Mouse (Mus musculus): ENCODE data around the gene Tesk2.
"Not testable (repeated sequence)": the region's sequence is repeated elsewhere in the genome, so short reads cannot be mapped to it uniquely, and the experiment has no call there.

Gene Tesk2

DNA sequence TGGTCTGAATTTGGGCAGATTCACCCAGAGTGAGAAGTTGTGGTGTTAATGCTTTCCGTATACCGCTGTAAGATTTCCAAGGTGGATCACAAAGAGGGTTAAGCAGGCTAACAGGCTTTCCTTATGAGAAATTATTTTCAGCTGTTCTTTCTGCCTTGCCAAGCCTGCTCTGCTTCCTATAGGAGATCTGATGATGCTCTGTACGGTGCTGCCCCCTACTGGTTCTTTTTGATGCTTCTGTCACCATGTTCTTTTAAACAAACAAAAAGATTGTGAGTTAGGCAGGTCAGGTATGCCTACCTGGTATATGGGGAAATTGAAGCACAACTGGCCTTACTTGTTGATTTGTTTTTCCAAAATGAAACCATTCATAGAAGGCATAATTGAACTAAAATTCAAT is 68.2 kb downstream of the Tesk2 start:
- in situ Hi-C loops (cut with MboI, MseI): loop anchor here (5.0 kb wide), 1 partner anchor 72 kb away; no protein-coding TSS in a partner anchor

DNA sequence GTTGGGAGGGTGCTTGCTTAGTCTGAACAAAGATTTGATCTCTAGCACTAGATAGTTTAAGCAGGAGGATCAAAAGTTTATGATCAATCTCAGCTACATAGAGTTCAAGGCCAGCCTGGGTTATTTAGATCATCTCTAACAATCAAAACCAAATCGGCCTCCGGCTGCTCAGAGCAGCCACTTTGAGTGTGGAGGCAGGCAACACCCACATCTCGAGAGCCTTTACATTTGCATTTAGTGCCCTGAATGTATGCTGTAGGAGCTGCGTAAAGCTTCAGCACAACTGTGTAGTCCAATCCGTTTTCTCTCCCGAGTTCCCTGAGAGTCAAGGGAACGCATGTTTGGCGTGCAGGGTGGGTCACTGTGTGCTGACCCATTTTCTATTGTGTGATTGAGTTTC is 71.7 kb downstream of the Tesk2 start:
- in situ Hi-C loops (cut with MboI, MseI): no loop called here

DNA sequence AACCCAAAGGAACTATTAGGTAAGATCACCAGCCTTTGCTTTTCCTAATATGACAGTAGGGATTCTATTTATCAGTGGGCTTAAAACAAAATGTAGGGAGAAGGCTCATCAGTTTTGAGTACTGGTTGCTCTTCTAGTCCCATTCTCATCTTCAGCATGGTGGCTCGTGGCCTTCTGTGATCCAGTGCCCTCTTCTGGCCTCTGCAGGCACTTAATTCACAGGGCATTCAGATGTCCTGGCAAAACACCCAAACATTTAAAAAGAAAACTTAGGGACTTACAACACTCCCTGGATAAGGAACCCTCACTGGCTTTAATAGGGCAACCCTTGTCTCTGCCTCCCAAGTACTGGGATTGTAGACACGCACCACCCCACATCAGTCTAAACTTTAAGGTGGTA is 73.5 kb downstream of the Tesk2 start:
- in situ Hi-C loops (cut with MboI, MseI): no loop called here

DNA sequence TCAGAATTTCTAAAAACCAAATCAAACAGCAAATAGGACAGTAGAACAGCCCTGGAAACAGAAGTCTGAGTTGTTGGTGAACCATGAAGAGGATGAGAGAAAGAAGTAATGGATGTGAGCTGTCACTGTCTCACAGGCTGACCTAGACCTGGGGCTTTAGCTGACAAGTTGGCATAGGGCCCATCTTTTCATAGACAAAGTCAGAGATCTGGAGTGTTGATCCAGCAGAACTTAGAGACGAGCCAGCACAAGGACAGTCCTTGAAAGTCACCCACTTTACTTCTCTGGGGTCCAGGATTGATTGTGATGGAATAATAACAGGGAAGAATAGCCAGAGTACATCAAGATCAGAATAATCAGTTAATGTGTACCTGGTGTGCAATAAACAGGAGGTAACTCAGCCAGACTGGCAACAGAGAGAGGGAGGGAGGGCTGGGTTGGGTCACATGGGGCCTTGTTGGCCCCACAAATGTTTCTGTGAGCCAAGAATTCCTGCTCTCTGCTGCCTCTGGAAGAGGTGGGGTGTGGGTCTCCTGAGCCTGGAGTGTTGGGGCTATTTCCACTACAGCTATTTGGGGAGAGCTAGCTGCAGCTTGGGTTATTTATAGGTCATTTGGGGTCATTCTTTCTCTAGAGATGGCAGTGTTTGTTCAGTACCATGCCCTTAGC is 75.8 kb downstream of the Tesk2 start:
- in situ Hi-C loops (cut with MboI, MseI): no loop called here

DNA sequence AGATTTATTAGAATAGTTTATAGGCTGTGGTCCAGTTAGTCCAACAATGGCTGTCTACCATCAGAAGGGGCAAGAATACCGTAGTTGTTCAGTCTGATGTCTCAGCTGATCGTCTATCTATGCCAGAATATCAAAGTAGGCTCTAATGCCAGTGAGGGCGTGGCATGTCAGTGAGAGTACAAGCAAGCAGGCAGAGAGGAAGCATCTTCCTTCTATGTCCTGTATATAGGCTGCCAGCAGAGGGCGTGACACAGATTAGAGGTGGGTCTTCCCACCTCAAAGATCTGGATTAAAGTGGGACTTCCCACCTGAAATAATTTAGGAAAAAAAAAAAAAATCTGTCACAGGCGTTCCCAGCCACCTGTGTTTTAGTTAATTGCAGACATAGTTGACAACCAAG is 79.2 kb downstream of the Tesk2 start:
- in situ Hi-C loops (cut with MboI, MseI): no loop called here

DNA sequence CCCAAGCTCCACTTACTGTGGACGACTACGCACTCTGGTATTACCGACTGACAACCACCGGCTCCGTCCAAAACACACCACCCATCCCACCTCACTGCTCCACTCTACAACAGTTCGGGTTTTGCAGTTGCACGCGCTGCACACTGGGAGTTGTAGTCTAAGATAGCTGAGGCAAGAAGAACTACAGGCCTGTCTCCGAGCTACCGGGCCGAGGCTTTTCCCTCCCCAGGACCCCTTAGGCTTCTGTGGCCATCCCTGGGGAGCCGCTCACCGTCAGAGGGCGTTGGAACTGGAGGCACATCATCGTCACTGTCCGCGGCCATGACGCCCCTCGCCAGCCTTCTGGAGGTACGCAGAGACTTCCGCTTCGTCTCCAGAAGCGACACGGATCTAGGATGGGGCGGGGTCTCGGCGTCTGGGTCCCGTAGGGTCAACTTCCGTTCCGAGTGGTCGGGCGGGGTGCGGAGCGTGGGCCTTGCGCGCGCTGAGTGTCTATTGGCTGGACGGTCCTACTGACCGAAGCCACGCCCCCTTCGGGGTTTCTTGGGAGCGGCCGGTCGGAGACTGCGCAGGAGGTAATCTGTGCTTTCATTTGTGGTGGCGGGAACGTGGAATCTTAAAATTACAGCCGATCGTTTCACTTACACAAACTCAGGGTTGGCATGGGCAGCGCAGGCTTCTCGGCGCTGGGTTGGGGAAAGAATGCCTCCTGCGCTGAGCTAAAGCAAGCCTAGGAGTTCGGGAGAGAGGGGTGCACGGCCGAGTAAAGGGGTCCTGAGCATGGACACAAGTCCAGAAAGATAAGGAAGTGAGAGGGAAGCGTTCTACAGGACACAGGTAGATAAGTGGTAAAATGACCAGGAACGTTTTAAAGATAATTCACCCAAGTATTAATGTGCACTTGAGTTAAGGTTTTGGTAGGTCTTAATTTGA is 86.7 kb downstream of the Tesk2 start, which contains the start of the genes Toe1 and Mutyh:
Gene Toe1 (minus strand): TSS at position 444 of the 933 bp plus-strand sequence.
Gene Mutyh (plus strand): TSS at position 527 of the 933 bp plus-strand sequence.
- in situ Hi-C loops (cut with MboI, MseI): no loop called here

DNA sequence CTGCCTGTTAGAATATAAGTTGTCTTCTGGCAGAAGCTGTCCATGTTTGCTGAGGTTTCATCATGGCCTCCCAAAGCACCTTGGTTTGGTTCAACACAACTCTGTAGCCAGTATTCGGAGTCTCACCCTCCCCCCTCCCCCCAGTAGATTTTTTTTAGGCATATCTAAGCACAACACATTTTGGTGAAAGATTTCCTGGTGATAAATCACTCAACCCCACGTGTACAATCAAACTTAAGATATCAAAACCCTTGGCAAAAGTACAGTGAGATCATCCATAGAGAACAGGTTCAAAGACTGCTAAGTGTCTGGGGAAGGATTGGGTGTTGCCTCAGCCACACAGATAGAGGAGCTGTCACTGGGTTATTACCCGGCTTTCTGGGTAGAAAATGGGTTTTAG is 90.3 kb downstream of the Tesk2 start:
- in situ Hi-C loops (cut with MboI, MseI): no loop called here

DNA sequence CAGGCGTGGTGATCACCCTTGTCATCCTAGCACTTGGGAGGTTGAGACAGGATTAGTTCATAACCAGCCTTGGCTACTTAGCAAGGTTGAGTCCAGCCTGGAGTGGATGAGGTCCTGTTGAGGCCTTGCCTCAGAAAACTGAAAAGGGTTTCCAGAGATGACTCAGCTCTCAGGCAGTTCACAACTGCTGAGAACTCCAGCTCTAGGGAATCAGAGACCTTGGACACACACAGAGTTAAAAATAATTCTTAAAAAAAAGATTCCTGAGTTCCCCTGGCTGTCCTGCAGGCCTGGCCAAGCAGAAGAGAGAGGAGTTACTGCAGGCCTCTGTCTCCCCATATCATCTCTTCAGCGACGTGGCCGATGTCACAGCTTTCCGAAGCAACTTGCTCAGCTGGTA is 94.5 kb downstream of the Tesk2 start:
- in situ Hi-C loops (cut with MboI, MseI): no loop called here

DNA sequence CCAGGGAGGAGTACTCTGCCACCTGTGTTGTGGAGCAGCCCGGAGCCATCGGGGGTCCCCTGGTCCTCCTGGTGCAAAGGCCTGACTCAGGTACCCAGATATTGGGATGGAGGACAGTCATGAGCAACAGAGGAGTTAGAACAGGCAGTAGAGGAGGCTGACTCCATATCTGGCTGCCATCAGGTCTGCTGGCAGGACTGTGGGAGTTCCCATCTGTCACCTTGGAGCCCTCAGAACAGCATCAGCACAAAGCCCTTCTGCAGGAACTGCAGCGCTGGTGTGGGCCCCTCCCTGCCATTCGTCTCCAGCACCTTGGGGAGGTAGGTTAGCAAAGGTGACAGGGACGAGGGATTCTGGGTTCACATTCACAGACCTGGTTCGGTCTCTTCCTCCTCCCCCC is 96.7 kb downstream of the Tesk2 start:
- in situ Hi-C loops (cut with MboI, MseI): no loop called here

DNA sequence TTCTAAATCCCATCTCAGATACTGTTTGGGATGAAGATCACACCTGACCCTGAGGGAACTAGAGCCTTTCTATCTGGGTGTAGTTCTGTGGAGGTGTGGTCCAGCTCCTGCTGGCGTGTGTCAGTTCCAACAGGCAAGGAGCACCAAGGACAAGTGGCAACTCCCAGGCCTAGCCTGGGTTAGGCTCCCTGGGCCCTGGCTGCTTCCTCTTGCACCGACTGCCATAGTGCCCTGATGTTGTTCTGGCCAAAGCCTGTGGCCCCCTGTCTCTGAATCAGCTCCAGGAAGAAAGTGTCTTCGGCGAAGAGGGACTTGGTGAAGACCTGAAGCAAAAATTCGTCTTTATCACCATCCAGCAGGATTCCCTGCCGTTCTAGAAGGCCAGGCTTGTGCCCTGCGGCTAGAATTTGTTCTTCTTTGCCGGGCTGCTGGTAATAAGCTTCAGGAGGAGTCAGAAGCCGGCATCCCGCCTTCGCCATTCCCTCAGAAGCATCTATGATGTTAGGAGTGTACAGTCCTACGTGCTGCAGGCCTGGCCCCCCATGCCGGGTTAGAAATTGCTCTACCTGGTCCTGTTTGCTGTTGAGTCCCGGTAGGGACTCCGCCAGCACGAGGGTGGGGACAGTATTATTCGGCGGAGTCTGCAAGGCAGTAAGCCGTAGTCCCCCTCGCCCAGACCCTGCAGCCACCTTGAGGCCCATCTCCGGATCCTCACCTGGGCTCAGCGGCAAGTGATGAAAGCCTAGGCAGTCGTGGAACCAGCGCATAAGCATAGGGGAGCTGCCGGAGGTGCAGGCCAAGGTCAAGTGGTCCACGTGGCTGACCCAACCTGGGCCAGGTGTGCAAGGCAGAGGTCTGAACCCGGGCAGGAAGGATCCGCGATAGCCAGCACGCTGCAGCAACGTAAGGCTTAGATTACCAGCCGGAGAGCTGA is 99.5 kb downstream of the Tesk2 start:
- in situ Hi-C loops (cut with MboI, MseI): loop anchor here (10.0 kb wide), 1 partner anchor 315 kb away; the partner anchor contains the start of gene Plk3

DNA sequence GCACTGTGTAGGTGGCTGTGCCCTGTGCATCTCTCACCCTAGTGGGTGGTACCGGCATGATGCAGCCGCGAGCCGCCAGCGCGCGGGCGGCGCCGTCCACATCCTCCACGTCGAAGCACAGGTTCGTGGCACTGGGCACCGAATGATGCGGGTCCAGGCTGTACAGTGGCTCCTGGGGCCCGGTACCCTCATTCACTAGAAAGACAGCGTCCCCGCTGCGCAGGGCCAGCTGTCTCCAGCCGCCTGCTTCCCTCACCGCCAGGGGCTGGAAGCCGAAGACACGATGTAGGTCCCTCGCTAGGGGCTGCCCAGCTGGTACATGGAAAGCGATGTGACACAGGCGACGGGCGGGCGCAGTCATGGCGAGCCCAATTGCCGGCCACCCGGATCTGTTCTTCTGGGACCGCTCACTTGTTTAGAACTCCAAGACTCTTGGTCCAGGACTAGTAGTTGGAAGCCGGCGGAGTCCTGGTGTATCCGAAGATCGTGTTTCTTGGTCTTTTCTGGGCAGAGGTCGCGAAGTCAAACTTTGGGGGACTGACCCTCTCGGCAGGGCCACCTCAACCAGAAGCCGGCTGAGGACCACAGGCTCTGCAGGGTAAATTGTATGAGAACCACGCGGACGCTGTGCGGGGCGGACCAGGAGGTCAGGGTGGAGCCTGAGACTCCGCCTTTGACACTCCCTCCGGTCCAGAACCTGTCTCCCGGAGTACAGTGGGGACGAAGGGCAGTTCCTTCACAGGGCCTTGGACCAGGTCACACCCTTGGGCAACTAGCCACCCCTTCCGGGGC is 100.3 kb downstream of the Tesk2 start:
- in situ Hi-C loops (cut with MboI, MseI): loop anchor here (10.0 kb wide), 1 partner anchor 314 kb away; the partner anchor contains the start of gene Plk3

DNA sequence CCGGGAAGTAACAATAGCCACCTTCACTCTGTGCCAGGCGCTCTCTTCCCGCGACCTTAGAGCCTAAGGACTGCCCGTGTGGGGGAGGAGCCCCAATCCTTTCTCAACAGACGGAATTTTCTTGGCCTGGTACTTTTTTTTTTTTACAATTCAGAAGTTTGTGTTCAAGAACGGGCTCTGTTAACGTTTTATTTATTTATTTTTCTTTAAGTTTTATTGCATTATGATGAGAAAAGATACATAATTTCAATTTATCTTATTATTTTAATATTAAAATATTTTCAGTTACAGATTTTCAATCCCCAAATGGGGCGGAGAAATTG is 100.9 kb downstream of the Tesk2 start, which contains the start of gene Hpdl:
Gene Hpdl (minus strand): TSS at position 14 of the 323 bp plus-strand sequence.
- in situ Hi-C loops (cut with MboI, MseI): loop anchor here (10.0 kb wide), 1 partner anchor 313 kb away; the partner anchor contains the start of gene Plk3

DNA sequence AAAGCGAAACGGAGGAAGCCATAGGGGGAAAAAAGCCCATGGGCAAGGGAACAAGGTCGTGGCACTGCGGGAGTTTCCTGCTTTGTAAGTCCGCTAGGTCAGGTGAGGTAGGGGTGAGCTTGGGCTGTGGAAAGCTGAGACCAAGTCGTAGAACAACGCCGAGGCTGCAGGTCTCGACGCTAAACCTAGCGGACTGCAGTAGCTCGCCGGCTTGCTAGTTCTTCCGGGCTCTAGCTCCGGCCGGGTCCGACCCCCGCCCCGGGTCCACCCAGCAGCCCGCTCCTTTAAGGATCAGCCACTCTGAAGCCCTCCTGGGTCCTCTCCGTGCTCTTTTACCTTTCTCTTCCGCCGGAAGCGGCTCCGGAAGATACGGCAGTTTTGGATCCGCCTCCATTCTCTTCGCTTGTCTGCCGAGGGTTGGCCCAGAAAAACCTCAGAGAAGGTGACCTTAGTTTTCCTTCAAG is 103.8 kb downstream of the Tesk2 start:
- in situ Hi-C loops (cut with MboI, MseI): loop anchor here (10.0 kb wide), 1 partner anchor 310 kb away; the partner anchor contains the start of gene Plk3

DNA sequence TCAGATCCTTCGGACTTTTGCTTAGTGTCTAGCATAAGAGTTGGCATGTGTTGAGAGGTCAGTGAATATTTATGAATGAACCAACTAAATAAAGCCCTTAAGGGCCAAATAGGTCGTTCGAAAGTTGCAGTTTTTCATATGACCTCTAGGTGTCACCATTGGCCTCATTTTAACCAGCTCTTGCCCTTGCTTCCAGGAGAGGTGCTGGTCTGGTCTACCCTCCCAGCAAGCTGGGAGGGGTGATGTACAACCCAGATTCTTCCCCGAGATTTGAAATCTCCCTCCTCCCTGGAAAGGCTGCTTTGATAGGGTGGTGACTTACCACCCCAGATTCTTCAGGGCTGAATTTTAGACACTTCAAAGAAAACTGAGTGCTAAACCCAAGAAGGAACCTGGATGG is 107.1 kb downstream of the Tesk2 start:
- in situ Hi-C loops (cut with MboI, MseI): loop anchor here (10.0 kb wide), 1 partner anchor 307 kb away; the partner anchor contains the start of gene Plk3

DNA sequence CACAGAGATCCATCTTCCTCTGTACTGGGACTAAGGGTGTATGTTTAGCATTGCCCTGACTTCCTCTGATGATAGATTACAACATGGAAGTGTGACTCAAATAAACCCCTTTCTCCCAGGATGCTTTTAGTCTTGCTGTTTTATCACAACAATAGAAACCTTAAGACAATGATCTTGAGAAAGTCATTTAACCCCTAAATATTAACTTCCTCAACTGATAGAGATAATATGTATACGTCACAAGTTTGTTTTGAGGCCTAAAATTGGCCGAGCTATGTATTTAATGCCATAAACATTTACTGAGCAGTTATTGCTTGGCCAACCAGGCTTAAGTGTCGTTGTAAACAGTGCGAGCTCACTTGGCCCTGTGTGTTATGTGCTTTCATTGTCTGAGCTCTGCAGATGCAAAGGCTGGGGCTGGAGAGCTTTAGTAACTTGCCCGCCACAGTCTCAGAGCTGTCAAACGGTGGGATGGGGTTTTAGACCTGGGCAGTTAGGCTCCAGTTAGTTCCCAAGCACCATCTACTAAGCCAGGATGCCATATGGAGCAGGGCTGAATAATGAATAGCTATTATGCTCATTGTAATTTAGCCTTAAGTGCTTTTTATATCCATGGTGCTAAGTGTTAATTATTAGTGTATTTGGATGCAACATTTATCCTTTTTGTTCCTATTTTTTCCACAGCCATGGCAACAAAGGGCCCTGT is 108.8 kb downstream of the Tesk2 start:
- in situ Hi-C loops (cut with MboI, MseI): loop anchor here (5.0 to 10.0 kb wide), 2 partner anchors 148 to 305 kb away; partner anchors contain the start of gene Plk3

DNA sequence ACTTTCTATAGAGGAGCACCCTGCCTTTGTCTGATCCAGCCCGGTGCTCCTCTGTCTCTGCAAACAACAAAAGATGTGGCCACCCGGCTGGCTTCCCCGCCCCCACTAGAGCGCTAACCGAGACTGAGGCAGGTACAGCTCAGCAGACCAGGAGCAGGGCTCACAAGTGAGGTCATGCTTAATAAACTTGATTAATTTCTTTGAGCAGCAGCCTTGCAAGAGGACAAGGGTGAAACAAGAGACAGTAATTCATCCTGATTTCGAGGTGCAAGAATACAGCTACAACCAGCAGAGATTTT is 109.3 kb downstream of the Tesk2 start:
- in situ Hi-C loops (cut with MboI, MseI): loop anchor here (5.0 kb wide), 1 partner anchor 147 kb away; no protein-coding TSS in a partner anchor

DNA sequence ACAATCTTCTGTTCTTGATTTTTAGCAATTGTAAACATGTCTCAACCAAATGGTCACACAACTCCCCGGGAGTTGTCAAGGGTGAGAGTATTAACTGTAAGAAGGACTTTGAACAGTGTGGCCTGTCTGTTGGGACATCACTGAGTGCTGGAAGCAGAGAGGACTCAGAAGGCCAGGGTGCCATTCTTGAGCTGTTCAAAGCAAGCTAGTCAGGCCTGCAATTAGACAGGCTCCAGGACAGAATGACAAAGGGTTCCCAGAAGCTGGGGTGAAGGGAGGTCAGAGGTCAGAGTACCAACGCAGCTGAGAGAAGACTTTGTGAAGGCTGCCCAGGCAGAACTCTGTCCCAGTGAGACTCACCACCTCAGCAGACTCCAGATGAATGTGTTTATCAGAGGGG is 118.3 kb downstream of the Tesk2 start:
- in situ Hi-C loops (cut with MboI, MseI): no loop called here

DNA sequence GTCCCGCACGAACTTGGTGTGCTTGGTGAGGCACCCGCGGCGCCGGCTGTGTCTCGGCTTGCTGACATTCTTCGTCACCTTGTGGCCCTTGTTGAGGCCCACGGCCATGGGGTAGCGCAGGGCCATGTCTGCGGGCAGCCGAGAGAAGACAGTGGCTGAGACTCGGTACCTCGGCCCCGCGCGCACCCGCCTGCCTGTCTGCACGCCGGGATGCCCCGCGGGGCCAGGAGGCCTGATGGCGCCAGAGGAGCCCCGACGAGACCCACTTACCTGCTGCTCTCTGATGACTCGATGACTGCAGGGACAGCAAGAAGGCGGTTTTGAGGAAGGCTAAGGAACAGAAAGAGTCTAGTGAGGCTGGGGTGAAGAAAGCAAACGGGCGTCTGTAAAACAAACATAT is 119.3 kb downstream of the Tesk2 start:
- in situ Hi-C loops (cut with MboI, MseI): not testable (repeated sequence)

DNA sequence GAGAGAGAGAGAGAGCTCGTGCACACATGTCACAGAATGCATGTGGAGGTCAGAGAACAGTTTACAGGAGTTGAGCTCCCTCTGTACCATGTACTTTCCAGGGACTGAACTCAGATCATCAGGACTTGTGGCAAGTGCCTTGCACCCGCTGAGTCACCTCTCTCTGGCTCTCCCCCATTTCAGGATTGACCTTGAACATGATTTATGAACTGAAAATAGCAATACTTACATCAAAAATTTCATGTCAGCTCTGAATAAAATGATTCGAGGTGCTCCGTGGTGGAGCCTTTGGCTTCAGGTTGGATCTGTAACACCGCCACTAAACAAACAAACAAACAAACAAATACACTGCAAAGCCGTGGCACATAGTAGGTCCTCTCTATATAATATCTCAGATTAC is 120.1 kb downstream of the Tesk2 start:
- in situ Hi-C loops (cut with MboI, MseI): no loop called here

DNA sequence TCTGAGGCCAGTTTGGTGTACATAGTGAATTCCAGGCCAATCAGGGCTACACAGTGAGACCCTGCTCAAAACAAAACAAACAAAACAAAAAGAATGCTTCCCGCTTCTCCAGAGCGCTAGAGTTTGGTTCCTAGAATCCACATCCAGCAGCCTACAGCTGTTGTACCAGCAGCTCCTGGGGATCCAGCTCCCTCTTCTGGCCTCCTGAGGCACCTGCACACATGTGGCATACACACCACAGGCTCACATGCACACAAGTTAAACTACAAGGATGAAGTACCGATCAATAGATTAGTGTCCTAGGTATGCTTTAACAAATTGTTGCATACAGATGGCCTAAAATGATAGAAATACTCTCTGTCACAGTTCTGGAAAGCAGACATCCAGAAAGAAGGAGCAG is 123.6 kb downstream of the Tesk2 start:
- in situ Hi-C loops (cut with MboI, MseI): no loop called here

All from T-helper 2 cell (primary cell).